Mouse (Mus musculus): ENCODE measurements around the gene Mybph. TPM values are rescaled to one million over a fixed set of nuclear protein-coding genes. Genes with fewer than 3 reads are reported as not detected.
A peak's percentile ranks its signal among the peaks of the same experiment; 100 is the strongest.
"Not testable (repeated sequence)": the region's sequence is repeated elsewhere in the genome, so short reads cannot be mapped to it uniquely, and the experiment has no call there.

Mybph gene
- polyA plus RNA-seq, 1 experiment from 2014 or later, result 1.6 TPM

DNA sequence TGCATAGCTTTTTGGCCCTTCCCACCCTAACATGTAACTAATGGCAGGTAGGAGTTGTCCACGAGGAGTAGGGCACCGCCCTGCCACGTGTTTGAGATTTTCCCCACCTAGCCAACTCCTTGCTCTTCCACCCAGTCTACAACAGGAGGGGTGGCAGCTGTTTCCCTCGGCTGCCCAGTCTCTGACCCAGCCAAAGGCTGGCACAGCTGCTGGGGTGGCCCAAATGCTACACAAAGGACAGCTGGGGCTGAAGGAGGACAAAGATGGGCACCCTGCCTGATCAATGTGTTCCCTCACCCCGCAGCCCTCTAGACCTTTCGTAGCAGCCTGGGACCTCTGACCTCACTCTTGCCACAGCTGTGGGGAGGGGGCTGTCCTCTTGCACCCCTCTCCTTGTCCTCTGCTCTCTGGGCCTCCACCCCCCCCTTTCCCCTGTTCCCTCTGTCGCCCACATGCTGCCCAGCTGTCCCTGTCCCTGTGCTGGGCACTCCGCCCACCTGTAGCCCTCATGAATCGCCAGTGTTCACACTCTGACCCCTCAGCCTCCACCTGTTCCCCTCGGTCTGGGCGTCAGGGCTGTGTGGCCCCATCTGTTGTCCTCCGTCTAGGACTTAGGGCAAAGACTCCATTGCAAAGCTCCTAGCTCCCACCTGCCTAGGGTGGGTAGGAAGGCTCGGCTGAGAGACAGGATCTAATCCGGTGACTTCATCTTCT, 51.9 kb downstream of the Mybph start:
- WGBS, result 70% methylated on average over 14 of the region's 14 CpGs
- Histone ChIP-seq H3K4me3 (ENCODE audit: low read depth, low read length) (no peak overlapping the region), H3K27me3 (ENCODE audit: control insufficient read depth, insufficient read depth, low read length) (no peaks in the 10 kb centered on the region), H3K9me3 (ENCODE audit: control insufficient read depth, low read length) (no peaks in the 10 kb centered on the region), H3K36me3 (ENCODE audit: control insufficient read depth, insufficient read depth, low read length) (no peaks in the 10 kb centered on the region), H3K4me1 (replicated peaks; ENCODE audit: control insufficient read depth, insufficient read depth) (no peaks in the 10 kb centered on the region), H3K4me2 (replicated peaks; ENCODE audit: low read depth) (no peak overlapping the region), H3K27ac (replicated peaks) (no peak overlapping the region), H3K9ac (ENCODE audit: low read length) (no peak overlapping the region)
- ATAC-seq (ENCODE audit: low FRiP score, low TSS enrichment), result peak; percentile 78
- TF ChIP-seq CTCF (IDR thresholded peaks at IDR 0.05; ENCODE audit: low read depth), result no peak
- TF ChIP-seq EP300 (optimal IDR thresholded peaks at IDR 0.05), result no peak
- peak; percentile 76 for DNase-seq (ENCODE audit: low spot score)

GRCm38 (mm10) chr1:134246590-134246989, 53.3 kb downstream of the Mybph start:
- no peaks in the 10 kb centered on the region for H3K36me3 ChIP-seq (ENCODE audit: control insufficient read depth, insufficient read depth, low read length)
- no peak for DNase-seq (ENCODE audit: low spot score)
- TF ChIP-seq CTCF (IDR thresholded peaks at IDR 0.05; ENCODE audit: low read depth) (no peak), EP300 (optimal IDR thresholded peaks at IDR 0.05) (no peak)
- H3K27me3 ChIP-seq (ENCODE audit: control insufficient read depth, insufficient read depth, low read length), result no peaks in the 10 kb centered on the region
- H3K4me1 ChIP-seq (replicated peaks; ENCODE audit: control insufficient read depth, insufficient read depth), result no peaks in the 10 kb centered on the region
- no peak overlapping the region for H3K4me3 ChIP-seq (ENCODE audit: low read depth, low read length)
- no peaks in the 10 kb centered on the region for H3K9me3 ChIP-seq (ENCODE audit: control insufficient read depth, low read length)
- WGBS, result 42% methylated on average over 4 of the region's 4 CpGs
- H3K9ac ChIP-seq (ENCODE audit: low read length), result 0 out of 2 replicates have a peak overlapping the region, but pooled peaks have one; percentile 13
- peak overlapping the region; percentile 56; the same call in 1 of the 2 replicates for H3K27ac ChIP-seq (replicated peaks)
- H3K4me2 ChIP-seq (replicated peaks; ENCODE audit: low read depth), result no peak overlapping the region
- ATAC-seq (ENCODE audit: low FRiP score, low TSS enrichment), result no peak

DNA sequence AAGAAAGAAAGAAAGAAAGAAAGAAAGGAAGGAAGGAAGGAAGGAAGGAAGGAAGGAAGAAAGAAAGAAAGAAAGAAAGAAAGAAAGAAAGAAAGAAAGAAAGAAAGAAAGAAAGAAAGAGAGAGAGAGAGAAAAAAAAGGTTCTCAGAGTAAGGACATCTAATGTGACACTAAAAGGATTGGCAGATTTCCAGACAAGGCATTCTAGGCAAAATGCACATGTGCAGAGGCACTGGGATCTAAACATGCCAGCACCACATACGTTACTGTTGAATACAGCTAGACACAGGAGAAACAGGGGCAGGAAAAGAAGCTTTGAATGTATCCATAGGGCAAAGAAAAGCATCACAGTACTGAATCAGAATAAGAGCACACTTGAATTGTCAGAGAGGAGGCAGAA, 56.4 kb downstream of the Mybph start:
- not testable (repeated sequence) for H3K4me2 ChIP-seq (replicated peaks; ENCODE audit: low read depth); H3K4me1 ChIP-seq (replicated peaks; ENCODE audit: control insufficient read depth, insufficient read depth); H3K27me3 ChIP-seq (ENCODE audit: control insufficient read depth, insufficient read depth, low read length); DNase-seq (ENCODE audit: low spot score); H3K9ac ChIP-seq (ENCODE audit: low read length); H3K9me3 ChIP-seq (ENCODE audit: control insufficient read depth, low read length); H3K27ac ChIP-seq (replicated peaks); ATAC-seq (ENCODE audit: low FRiP score, low TSS enrichment); H3K4me3 ChIP-seq (ENCODE audit: low read depth, low read length); H3K36me3 ChIP-seq (ENCODE audit: control insufficient read depth, insufficient read depth, low read length)
- 42% methylated on average over 1 of the region's 1 CpGs for WGBS

Other genes with a start within 250 kb of the Mybph start
- gene Fmod, start 156.2 kb upstream of the Mybph start, polyA plus RNA-seq (2015; fragmentation: Nextera tagmentation; extraction: Ambion mirVana), result 7.9 and 9.0 TPM in 2 replicates
- gene Btg2, start 114.3 kb upstream of the Mybph start, polyA plus RNA-seq (2015; fragmentation: Nextera tagmentation; extraction: Ambion mirVana), result 85.9 and 96.8 TPM in 2 replicates
- 38.5 and 45.1 TPM in 2 replicates for gene Chit1, start 82.2 kb upstream of the Mybph start, polyA plus RNA-seq (2015; fragmentation: Nextera tagmentation; extraction: Ambion mirVana)
- gene Chil1, start 11.3 kb upstream of the Mybph start, polyA plus RNA-seq (2015; fragmentation: Nextera tagmentation; extraction: Ambion mirVana), result 2.8 and 3.1 TPM in 2 replicates
- gene Adora1, start 42.0 kb downstream of the Mybph start, polyA plus RNA-seq (2015; fragmentation: Nextera tagmentation; extraction: Ambion mirVana), result 11.2 and 11.4 TPM in 2 replicates
- 2.7 and 5.0 TPM in 2 replicates for gene Myog, start 96.5 kb downstream of the Mybph start, polyA plus RNA-seq (2015; fragmentation: Nextera tagmentation; extraction: Ambion mirVana)
- gene Ppfia4, start 139.5 kb downstream of the Mybph start, polyA plus RNA-seq (2015; fragmentation: Nextera tagmentation; extraction: Ambion mirVana), result 2.8 TPM in 2 replicates
- gene Tmem183a, start 168.5 kb downstream of the Mybph start, polyA plus RNA-seq (2015; fragmentation: Nextera tagmentation; extraction: Ambion mirVana), result 64.9 and 65.6 TPM in 2 replicates
- gene 4933406M09Rik, start 192.5 kb downstream of the Mybph start, polyA plus RNA-seq (2015; fragmentation: Nextera tagmentation; extraction: Ambion mirVana), result not detected in 2 replicates
- 14.2 and 14.3 TPM in 2 replicates for gene Cyb5r1, start 212.1 kb downstream of the Mybph start, polyA plus RNA-seq (2015; fragmentation: Nextera tagmentation; extraction: Ambion mirVana)
- gene Adipor1, start 221.9 kb downstream of the Mybph start, polyA plus RNA-seq (2015; fragmentation: Nextera tagmentation; extraction: Ambion mirVana), result 84.4 and 90.2 TPM in 2 replicates

Data from stomach, postnatal 0 days (tissue).